Mouse (Mus musculus): ENCODE measurements around the gene Ltn1.

Ltn1 gene

GRCm38 (mm10) chr16:87432033-87432814 is at the start of gene Ltn1:
Gene Ltn1, minus strand, starts transcription at chr16:87432612.
- peak; percentile 100 for DNase-seq

DNA sequence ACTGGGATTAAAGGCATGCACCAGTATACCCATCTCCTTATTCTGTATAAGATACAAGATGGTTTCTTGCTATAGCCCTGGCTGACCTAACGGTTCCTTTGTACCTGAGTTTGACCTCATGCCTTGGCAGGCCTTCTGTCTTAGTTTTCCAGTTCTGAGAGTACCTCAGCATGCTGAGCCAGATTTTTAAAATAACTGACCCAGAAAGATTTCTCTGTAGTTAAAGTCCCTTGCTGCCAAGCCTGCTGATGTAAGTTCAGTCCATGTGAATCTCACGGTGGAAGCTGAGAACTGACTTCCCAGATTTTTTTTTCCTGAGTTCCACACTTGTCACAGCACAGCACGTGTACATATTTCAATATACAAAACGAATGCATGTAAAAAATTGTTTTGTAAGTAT is 38.2 kb upstream of the Ltn1 start:
- peak; percentile 82 for DNase-seq

DNA sequence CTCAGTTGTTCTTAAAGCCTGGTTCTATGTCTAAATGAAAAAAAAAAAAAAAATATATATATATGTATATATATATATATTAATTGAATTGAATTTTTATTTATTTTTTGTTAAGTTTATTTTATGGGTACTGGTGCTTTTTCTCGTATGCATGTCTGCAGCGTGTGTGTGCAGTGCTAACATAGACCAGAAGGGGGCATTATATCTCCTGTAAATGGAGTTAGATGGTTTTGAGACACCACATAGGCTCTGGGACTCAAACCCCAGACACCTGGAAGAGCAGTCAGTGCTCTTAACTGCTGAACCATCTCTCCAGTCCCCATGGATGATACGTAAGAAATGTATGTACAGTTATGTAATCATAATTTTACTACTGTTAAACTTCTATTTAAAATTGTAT is 26.3 kb upstream of the Ltn1 start:
- DNase-seq = peak; percentile 11

GRCm38 (mm10) chr16:87455180-87455611 is 22.8 kb upstream of the Ltn1 start:
- DNase-seq = no peak

- DNase-seq = peak; percentile 99
Observed at GRCm38 (mm10) chr16:87454419-87455179, 22.2 kb upstream of the Ltn1 start, which contains the start of gene Usp16. Gene Usp16, plus strand, starts transcription at chr16:87454703.

GRCm38 (mm10) chr16:87453226-87453625 is 20.8 kb upstream of the Ltn1 start:
- peak; percentile 84 for DNase-seq

DNA sequence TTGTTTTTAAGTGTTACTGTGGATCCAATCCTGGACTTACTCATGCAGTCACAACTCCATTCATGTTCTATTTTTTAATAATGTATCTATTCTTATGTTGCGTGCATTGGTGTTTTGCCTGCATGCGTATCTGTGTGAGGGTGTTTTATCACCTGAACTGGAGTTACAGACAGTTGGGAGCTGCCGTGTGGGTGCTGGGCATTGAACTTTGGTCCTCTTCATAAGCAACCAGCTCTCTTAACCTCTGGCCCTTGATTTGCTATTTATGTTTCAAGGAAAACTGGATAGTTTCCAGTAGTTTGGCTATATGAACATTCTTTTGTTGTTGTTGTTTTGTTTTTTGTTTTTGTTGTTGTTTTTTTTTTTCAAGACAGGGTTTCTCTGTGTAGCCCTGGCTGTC is 13.1 kb upstream of the Ltn1 start:
- DNase-seq = no peak

GRCm38 (mm10) chr16:87445110-87445509 is 12.7 kb upstream of the Ltn1 start:
- no peak for DNase-seq

DNA sequence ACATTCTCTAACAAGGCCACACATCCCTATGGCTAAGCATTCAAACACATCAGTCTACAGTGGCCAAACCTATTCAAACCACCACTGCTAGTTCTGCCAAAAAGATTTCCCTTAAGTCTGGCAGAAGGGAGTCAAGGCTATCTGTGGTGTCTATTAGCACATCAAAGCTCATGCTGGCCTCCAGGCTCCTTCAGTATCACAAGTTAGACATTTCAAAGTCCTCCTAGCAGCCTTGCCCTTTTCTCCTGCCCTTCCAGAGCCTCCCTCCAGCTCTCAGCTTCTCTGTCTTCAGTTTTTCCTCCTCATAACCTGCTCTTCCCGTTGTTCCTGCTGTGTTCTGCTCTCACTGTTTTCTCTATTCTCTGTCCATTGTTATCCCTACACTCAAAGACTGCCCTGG is 11.7 kb upstream of the Ltn1 start:
- DNase-seq = peak; percentile 57

DNA sequence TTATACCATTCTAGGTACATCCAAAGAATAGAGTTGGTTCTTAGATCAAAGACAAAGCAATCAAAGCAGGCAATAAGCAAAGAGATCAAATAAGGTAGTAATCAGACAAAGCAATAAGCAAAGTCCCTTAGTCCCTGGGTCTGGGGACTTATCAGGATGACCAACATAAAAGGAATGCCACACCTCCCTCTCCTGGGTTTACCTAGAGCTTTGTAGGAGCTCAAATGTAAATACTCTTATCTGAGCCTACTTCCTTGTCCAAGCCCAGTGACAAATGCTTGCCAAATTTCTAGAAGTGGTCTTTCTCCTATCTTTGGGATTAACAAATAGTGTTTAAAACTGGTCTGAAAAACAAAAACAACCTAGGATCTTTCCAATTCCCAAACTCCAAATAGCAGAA is 10.8 kb upstream of the Ltn1 start:
- no peak for DNase-seq

DNA sequence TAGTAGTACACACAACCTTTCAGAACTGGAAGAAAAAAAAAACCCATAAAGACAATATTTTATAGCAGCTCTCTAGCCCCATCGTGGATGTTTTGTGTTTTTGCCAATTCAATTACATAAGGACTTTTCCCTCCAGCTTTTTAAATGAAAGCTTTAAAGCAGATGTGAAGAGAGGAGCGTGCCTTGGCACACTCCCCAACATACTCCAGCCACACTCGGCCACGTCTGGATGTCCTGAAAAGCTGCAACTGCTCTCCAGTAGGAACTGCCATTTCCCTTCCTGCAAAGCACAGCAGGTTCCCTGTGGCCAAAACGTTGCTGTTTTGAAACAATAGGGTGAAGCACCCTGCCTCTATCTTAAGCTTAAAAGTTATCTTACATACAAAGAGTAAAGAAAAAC is 9.9 kb upstream of the Ltn1 start:
- peak; percentile 81 for DNase-seq

GRCm38 (mm10) chr16:87441089-87441488 is 8.7 kb upstream of the Ltn1 start:
- DNase-seq = peak; percentile 77

DNA sequence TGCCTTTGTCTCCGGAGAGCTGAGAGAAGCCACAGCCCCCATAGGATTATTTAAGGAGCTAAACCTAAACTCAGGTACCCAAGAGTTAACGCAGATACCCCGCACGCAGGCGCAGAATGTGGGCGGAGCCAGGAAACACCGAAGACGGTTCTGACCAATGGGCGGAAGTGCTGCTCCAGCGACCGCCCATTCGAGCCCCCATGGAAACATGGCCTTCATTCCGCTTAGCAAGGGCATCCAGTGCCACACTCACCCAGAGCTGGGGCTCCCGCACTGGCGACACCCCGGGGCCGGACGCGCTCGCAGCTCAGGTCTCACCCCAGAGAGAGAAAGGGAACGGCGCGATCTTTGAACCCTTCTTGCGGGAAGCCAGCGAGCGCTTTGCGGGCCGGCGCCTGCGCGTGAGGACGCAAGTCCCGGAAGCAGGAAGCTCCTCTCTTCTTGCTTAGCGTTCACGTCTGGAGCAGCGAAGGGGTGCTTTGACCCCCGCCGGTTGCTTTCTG is 7.8 kb upstream of the Ltn1 start, which contains the start of gene Rwdd2b:
Rwdd2b (minus strand) TSS at position 390 of the 503 bp plus-strand sequence.
- peak; percentile 99 for DNase-seq

DNA sequence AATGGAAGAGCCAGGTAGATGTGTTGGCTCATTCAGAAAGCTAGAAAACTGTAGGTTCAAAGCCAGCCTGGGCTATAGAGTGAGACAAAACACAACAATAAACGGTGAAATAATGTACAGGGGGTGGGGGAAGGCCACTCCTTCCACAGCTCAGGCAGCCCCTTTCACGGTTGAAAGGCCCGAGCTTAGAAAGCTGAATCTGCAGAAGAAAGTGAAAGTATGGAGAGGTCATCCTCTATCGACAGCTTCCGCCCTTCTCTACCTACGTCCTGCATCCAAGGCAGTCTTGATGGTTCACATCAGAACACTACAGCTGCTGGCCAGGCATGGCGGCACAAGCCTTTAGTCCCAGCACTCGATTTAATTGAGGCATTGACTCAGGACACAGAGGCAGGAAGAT is 6.3 kb upstream of the Ltn1 start:
- peak; percentile 70 for DNase-seq

GRCm38 (mm10) chr16:87437096-87437495 is 4.7 kb upstream of the Ltn1 start:
- peak; percentile 66 for DNase-seq

GRCm38 (mm10) chr16:87435411-87436205 is 3.2 kb upstream of the Ltn1 start:
- DNase-seq = peak; percentile 87

- peak; percentile 76 for DNase-seq
Observed at GRCm38 (mm10) chr16:87434946-87435345, 2.5 kb upstream of the Ltn1 start.

DNA sequence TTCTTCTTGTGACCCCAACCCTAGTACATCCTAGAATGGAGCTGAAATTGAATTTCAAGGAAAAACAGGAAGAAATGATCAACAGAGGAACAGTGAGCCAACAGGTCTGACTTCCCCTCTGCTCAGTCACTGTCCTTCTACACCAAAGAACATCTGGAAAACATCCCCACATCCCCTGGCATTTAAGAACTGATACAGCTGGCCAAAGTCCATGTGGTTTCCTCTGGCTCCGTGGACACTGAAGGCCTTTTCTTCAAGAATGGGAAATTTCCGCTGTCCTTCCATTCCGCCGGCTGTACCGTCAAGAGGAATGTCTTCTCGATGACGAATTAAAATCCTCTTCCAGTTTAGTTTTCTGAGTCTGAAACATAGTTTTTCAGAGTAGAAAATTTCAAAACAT is 1.9 kb upstream of the Ltn1 start:
- DNase-seq = peak; percentile 58

- DNase-seq = peak; percentile 87
Observed at GRCm38 (mm10) chr16:87427516-87427915, 4.9 kb downstream of the Ltn1 start.

DNA sequence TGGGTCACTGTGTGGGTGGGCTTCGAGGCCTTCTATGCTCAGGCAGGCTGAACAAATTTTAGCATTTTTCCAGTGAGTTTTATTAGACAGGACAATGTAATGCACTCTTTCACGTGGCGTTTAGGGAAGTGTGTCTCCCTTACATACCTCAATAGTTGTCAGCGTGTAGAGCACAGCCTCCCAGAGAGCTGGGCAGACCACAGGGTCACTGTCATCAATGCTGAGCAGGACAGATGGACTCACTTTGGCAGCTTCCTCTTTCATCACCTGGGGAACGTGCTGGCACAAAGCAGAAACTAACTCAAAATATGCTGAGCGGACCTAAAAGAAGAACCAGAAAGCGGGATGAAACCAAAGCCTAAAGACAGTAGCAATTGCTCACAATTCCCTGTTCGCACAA is 11.8 kb downstream of the Ltn1 start:
- DNase-seq = peak; percentile 55

DNA sequence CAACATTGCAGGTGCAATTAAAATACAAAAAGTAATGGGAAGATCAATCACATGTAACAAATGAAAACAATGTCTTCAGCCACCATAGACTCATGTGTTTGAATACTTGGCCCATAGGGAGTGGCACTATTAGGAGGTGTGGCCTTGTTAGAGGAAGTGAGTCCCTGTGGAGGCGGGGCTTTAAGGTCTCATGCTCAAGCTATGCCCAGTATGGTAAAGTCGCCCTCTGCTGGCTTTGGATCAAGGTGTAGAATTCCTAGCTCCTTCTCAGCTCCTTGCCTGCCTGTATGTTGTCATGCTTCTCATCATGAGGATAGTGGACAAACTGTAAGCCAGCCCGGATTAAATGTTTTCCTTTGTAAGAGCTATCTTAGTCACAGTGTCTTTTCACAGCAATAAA is 27.4 kb downstream of the Ltn1 start:
- DNase-seq = peak; percentile 82

DNA sequence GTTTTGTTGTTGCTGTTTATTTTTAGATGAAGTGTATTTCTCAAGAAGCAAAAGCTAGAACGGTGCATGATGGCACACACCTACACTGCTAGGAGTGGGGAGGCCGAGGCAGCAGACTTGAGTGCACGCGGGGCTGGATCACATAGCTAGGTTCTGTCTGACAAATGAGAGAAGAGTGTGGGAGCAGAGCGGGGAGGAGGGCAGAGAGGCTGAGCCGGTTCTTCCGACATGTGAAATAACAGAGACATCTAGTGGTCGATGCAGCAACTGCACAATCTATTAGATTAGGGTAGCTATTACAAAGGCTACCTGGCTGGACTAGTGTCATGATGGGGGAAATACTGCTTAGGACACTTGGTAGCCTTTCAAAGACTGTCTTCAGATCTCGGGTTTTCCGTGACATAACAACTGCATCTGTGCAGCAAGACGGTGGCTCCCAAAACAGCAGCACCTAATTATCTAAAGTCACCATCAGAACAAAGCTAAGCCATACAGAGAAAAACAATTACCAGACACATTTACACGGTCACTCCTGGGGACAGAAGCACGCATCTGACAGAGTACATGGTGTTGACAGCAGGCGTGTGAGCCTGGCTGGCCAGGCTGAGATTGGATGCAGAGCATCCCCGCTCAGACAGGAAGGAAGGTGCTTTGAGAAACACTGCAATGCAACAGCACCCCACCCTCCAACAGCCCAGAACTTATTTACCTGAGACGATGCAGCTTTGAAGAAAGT is 38.4 kb downstream of the Ltn1 start:
- peak; percentile 93 for DNase-seq

Measured in heart, adult 11 months (tissue).